Mouse (Mus musculus): ENCODE results near the gene Lurap1l. TPM values are rescaled to one million over a fixed set of nuclear protein-coding genes. Genes with fewer than 3 reads are reported as not detected.

The Lurap1l gene
- total and polyA plus RNA-seq, 2 experiments from 2014 or later = 5.3 to 6.4 TPM

- no peak for ATAC-seq
- TF ChIP-seq CTCF (IDR thresholded peaks at IDR 0.05; ENCODE audit: low read depth) = no peak
- Histone ChIP-seq H3K4me2 (ENCODE audit: low read depth) (no peak overlapping the region), H3K4me3 (ENCODE audit: low read depth, low read length) (no peak overlapping the region), H3K4me1 (ENCODE audit: insufficient read depth) (no peaks in the 10 kb centered on the region), H3K36me3 (ENCODE audit: insufficient read depth) (no peaks in the 10 kb centered on the region), H3K27me3 (ENCODE audit: insufficient read depth, low read length) (no peaks in the 10 kb centered on the region), H3K9me3 (ENCODE audit: low read length) (no peaks in the 10 kb centered on the region), H3K27ac (ENCODE audit: low read depth, low read length) (no peak overlapping the region), H3K9ac (no peak overlapping the region)
- 75% methylated on average over 5 of the region's 5 CpGs for WGBS
- DNase-seq = no peak
Measured at GRCm38 (mm10) chr4:80874121-80874859, 36.2 kb upstream of the Lurap1l start.

DNA sequence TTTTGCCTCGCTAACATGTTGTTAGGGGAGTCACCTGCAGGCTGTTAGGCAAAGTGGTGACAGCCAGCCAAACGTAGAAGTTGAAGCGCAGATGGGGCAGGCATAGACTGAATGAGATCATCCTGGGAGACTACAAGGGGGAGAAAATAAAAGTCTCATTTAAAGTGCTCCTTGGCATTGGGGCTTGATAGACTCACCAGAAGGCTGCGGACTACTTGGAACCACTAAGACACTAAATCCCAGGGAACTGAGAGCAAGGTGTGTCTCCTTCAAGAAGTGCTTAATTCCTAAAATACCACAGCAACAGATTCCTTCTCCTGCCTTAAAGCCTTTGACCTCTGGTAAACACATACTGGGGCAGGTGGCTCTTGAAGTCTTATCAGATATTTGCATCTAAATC is 35.4 kb upstream of the Lurap1l start:
- Histone ChIP-seq H3K9ac (no peak overlapping the region), H3K27ac (ENCODE audit: low read depth, low read length) (no peak overlapping the region), H3K4me1 (ENCODE audit: insufficient read depth) (no peaks in the 10 kb centered on the region), H3K27me3 (ENCODE audit: insufficient read depth, low read length) (no peaks in the 10 kb centered on the region), H3K9me3 (ENCODE audit: low read length) (no peaks in the 10 kb centered on the region), H3K36me3 (ENCODE audit: insufficient read depth) (no peaks in the 10 kb centered on the region), H3K4me3 (ENCODE audit: low read depth, low read length) (no peak overlapping the region), H3K4me2 (ENCODE audit: low read depth) (no peak overlapping the region)
- 58% methylated on average over 4 of the region's 4 CpGs for WGBS
- TF ChIP-seq CTCF (IDR thresholded peaks at IDR 0.05; ENCODE audit: low read depth) = no peak
- no peak for DNase-seq
- no peak for ATAC-seq

DNA sequence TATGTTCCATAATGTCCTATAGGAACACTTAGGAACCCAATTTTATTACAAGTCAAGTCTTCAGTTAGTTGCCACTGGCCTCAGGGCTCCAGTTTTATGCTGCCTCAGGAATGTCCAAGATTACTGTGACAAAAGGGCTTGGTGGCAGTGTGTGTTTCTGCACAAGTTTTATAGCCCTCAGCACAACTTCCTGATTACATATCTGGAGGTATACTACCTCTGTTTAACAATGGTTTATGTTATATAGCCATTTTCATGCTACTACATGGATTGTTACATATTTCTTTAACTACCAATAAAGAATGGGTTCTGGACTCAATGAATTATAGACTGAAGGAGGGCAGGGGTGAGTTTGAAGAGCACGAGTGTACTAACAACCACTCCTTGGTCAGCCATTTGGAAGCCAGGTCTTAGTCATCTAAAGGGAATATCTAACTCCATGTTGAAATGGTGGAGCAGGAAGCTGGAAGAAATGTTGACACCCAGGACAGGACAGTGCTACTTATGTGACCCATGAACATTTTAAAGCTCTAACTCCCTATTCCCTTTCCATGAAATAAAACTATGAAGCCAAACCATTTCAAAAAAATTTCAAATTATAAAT is 28.3 kb upstream of the Lurap1l start:
- TF ChIP-seq CTCF (IDR thresholded peaks at IDR 0.05; ENCODE audit: low read depth) = no peak
- ATAC-seq (no peak), DNase-seq (no peak)
- H3K27me3 ChIP-seq (ENCODE audit: insufficient read depth, low read length) = no peaks in the 10 kb centered on the region
- no peaks in the 10 kb centered on the region for H3K9me3 ChIP-seq (ENCODE audit: low read length)
- no peak overlapping the region for H3K9ac ChIP-seq
- WGBS = 91% methylated on average over 1 of the region's 1 CpGs
- no peak overlapping the region for H3K27ac ChIP-seq (ENCODE audit: low read depth, low read length)
- H3K4me3 ChIP-seq (ENCODE audit: low read depth, low read length) = no peak overlapping the region
- no peaks in the 10 kb centered on the region for H3K36me3 ChIP-seq (ENCODE audit: insufficient read depth)
- no peak overlapping the region for H3K4me2 ChIP-seq (ENCODE audit: low read depth)
- H3K4me1 ChIP-seq (ENCODE audit: insufficient read depth) = no peaks in the 10 kb centered on the region

DNA sequence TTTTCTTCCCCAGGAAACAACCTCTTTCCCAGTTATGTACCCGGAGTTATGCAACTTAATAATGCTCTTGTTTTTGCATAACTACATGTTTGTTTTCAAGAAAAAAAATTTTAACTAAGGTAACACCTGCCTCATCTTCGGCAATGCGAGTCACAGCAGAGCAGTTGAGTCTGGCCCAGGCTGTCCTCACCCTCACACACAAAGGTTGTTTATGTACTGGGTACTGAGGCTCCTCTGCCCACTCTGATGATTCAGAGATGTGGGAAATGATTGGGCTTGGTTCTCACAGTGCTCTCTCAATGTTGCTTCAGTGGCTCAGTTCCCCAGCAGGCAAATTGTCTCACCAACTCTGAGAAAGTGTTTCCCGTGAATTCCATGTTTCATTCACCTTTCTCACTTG is 23.8 kb upstream of the Lurap1l start:
- no peak overlapping the region for H3K4me2 ChIP-seq (ENCODE audit: low read depth)
- no peak overlapping the region for H3K9ac ChIP-seq
- H3K9me3 ChIP-seq (ENCODE audit: low read length) = no peaks in the 10 kb centered on the region
- no peaks in the 10 kb centered on the region for H3K4me1 ChIP-seq (ENCODE audit: insufficient read depth)
- TF ChIP-seq CTCF (IDR thresholded peaks at IDR 0.05; ENCODE audit: low read depth) = no peak
- H3K27me3 ChIP-seq (ENCODE audit: insufficient read depth, low read length) = no peaks in the 10 kb centered on the region
- DNase-seq (no peak), ATAC-seq (no peak)
- H3K36me3 ChIP-seq (ENCODE audit: insufficient read depth) = no peaks in the 10 kb centered on the region
- no peak overlapping the region for H3K4me3 ChIP-seq (ENCODE audit: low read depth, low read length)
- no peak overlapping the region for H3K27ac ChIP-seq (ENCODE audit: low read depth, low read length)
- WGBS = 86% methylated on average over 4 of the region's 4 CpGs

GRCm38 (mm10) chr4:80891004-80891403 is 19.4 kb upstream of the Lurap1l start:
- Histone ChIP-seq H3K9me3 (ENCODE audit: low read length) (no peaks in the 10 kb centered on the region), H3K4me3 (ENCODE audit: low read depth, low read length) (no peak overlapping the region), H3K27me3 (ENCODE audit: insufficient read depth, low read length) (no peaks in the 10 kb centered on the region), H3K4me2 (ENCODE audit: low read depth) (no peak overlapping the region), H3K9ac (no peak overlapping the region), H3K27ac (ENCODE audit: low read depth, low read length) (no peak overlapping the region), H3K36me3 (ENCODE audit: insufficient read depth) (no peaks in the 10 kb centered on the region), H3K4me1 (ENCODE audit: insufficient read depth) (no peaks in the 10 kb centered on the region)
- WGBS = 95% methylated on average over 6 of the region's 6 CpGs
- no peak for DNase-seq
- no peak for ATAC-seq
- TF ChIP-seq CTCF (IDR thresholded peaks at IDR 0.05; ENCODE audit: low read depth) = no peak

- Histone ChIP-seq H3K36me3 (ENCODE audit: insufficient read depth) (no peaks in the 10 kb centered on the region), H3K4me1 (ENCODE audit: insufficient read depth) (no peaks in the 10 kb centered on the region), H3K9me3 (ENCODE audit: low read length) (no peaks in the 10 kb centered on the region), H3K27ac (ENCODE audit: low read depth, low read length) (no peak overlapping the region), H3K27me3 (ENCODE audit: insufficient read depth, low read length) (no peaks in the 10 kb centered on the region), H3K4me3 (ENCODE audit: low read depth, low read length) (no peak overlapping the region), H3K4me2 (ENCODE audit: low read depth) (no peak overlapping the region), H3K9ac (no peak overlapping the region)
- TF ChIP-seq CTCF (IDR thresholded peaks at IDR 0.05; ENCODE audit: low read depth) = no peak
- ATAC-seq (no peak), DNase-seq (no peak)
- 56% methylated on average over 4 of the region's 4 CpGs for WGBS
Measured at GRCm38 (mm10) chr4:80895278-80895894, 15.1 kb upstream of the Lurap1l start.

DNA sequence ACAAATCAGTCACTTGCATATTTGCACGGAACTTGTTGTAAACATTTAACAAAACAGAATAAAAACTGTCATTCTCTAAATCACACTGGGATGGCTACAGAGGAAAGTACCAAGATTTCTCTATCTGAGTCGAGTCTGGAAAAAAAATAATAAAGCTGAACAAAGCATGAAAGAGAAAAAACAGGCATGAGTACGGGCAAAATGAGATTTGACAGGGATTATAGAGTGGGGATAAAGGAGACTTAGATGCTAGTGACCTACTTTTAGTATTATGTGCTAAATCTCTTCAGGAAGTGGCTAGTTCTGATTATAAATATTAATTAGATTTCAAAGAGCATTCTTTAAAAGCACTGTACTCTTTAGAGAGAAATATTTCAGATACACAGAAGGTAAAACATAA is 3.7 kb upstream of the Lurap1l start:
- DNase-seq (no peak), ATAC-seq (no peak)
- WGBS = 53% methylated on average over 3 of the region's 3 CpGs
- no peak overlapping the region for H3K9ac ChIP-seq
- H3K36me3 ChIP-seq (ENCODE audit: insufficient read depth) = no peaks in the 10 kb centered on the region
- no peak overlapping the region for H3K4me3 ChIP-seq (ENCODE audit: low read depth, low read length)
- no peaks in the 10 kb centered on the region for H3K4me1 ChIP-seq (ENCODE audit: insufficient read depth)
- no peaks in the 10 kb centered on the region for H3K27me3 ChIP-seq (ENCODE audit: insufficient read depth, low read length)
- no peaks in the 10 kb centered on the region for H3K9me3 ChIP-seq (ENCODE audit: low read length)
- H3K4me2 ChIP-seq (ENCODE audit: low read depth) = no peak overlapping the region
- no peak overlapping the region for H3K27ac ChIP-seq (ENCODE audit: low read depth, low read length)
- TF ChIP-seq CTCF (IDR thresholded peaks at IDR 0.05; ENCODE audit: low read depth) = no peak

Data from forebrain, postnatal 0 days (tissue).